Mouse (Mus musculus): ENCODE measurements around the gene Slc34a3.

GRCm38 (mm10) chr2:25262291-25262767, 28.2 kb upstream of the Slc34a3 start, which contains the start of gene Tprn:
- TF ChIP-seq CTCF (IDR thresholded peaks at IDR 0.05; ENCODE audit: insufficient read depth, low read length) (no peak), POLR2A (IDR thresholded peaks at IDR 0.05; ENCODE audit: borderline replicate concordance, extremely low read depth, low read depth, low read length) (peak; percentile 28; the same call in 1 of the 2 replicates)

Measured in lung, adult 2 months (tissue).